Mouse (Mus musculus) WW6 (cell line): ENCODE data around the gene Egfl7.

Source experiments
- DNase-seq: peaks from one replicate; pipeline ENCODE4 v3.0.0-alpha.2; 2013; ENCODE audit warnings: low read depth, low spot score

Egfl7 gene

DNA sequence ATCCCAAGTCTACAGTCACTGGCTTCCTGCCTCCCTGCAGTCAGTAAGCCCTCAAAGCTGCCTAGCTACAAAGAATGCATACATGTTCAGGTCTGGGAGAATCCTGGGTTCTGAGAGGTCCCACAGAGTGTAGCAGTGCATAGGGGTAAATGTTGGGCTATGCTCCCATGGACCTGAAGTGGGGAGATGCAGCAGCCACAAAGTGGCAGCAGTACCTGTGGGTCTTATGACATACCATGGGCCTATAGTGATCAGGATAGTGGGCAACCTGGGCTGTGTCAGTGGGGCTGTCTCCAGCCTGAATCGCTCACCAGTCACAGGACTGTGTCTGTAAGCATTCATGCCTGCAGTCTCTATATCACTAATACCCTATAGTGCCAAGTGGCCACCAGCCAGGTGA lies at the start of gene Egfl7:
Egfl7 (plus strand) TSS at position 301 of the 400 bp plus-strand sequence.
- no peak for DNase-seq

DNA sequence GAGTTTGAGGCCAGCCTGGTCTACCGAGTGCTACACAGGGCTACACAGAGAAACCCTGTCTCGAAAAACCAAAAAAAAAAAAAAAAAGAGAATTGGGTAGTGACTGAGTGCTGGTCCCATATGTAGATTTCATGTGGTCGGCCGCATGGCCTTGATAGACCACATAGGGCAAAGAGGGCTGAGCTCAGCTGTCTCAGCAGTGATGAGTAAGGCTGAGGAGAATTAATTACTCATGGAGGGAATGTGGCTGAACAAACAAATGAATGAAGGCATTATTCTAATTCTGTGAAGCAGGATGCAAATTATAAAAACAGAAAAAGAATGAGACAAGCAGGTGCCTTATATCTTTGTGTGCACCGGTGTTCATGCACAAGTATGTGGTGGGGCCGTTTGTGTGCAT lies 48.0 kb upstream of the Egfl7 start:
- no peak for DNase-seq

- DNase-seq: no peak
Observed at GRCm38 (mm10) chr2:26533249-26533648, 46.6 kb upstream of the Egfl7 start.

GRCm38 (mm10) chr2:26534161-26534560 lies 45.7 kb upstream of the Egfl7 start:
- no peak for DNase-seq

DNA sequence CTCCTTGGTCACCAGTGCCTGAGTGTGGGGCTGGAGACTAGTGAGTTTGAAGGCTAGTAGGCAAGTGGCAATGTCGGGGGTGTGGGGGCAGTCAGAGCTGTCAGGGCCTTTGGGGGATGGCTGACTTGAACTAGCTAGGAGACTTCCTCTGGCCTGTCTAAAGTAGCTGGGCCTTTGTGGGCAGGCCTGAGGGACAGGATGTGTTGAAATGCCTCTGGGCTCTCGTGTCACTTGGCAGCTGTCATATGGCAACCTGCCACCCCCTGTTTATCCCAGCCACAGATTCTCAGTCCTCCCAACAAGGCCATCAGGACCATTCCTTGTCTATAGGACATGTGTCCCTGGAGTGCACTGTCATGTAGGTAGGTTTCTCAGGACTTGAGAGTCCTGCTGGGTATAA lies 45.2 kb upstream of the Egfl7 start:
- DNase-seq: no peak

GRCm38 (mm10) chr2:26535517-26536045 lies 44.2 kb upstream of the Egfl7 start:
- no peak for DNase-seq

GRCm38 (mm10) chr2:26539516-26539915 lies 40.3 kb upstream of the Egfl7 start:
- DNase-seq: no peak

GRCm38 (mm10) chr2:26540721-26541120 lies 39.1 kb upstream of the Egfl7 start:
- DNase-seq: no peak

- no peak for DNase-seq
Observed at GRCm38 (mm10) chr2:26541258-26541910, 38.4 kb upstream of the Egfl7 start.

- no peak for DNase-seq
Observed at GRCm38 (mm10) chr2:26543155-26543554, 36.7 kb upstream of the Egfl7 start.

DNA sequence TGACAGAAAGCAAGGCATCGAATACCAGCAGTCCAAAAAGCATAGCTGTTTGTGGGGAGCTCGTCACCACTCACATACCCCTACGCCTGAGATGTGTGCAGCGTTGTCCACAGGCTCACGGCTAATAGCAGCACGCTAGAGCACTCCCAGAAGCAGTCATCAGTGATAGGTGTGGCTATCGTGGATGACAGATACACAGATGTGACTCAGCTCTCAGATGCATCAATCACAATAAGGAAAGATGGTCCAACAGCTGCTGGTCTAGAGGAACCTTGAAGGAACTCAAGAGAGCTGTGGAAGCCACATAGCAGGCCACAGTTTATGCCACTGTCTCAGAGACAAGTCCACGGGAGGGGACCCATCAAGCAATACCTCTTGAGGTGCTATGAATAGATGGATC lies 36.0 kb upstream of the Egfl7 start:
- DNase-seq: no peak

GRCm38 (mm10) chr2:26544265-26544664 lies 35.5 kb upstream of the Egfl7 start:
- DNase-seq: no peak

- no peak for DNase-seq
Observed at GRCm38 (mm10) chr2:26547481-26547880, 32.3 kb upstream of the Egfl7 start.

DNA sequence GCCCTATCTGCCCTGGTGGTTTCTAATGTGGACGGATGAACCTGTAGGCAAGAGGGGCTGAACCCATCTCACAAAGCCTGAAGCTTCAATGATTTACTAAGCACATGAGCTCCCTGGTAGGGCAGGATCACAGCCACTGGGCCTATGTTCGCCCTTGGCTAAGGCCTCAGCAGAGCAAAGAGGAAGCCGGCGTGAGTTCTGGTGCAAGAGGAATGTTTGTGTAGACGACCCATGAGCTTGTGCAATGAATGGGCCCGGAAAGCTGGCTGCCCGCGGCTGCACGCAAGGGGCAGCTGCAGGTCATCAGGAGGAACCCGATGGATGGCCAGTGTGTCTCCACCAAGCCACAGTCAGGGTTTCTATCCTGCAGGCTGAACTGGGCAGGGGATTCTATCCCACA lies 30.0 kb upstream of the Egfl7 start:
- DNase-seq: no peak

GRCm38 (mm10) chr2:26550205-26550604 lies 29.6 kb upstream of the Egfl7 start:
- no peak for DNase-seq

DNA sequence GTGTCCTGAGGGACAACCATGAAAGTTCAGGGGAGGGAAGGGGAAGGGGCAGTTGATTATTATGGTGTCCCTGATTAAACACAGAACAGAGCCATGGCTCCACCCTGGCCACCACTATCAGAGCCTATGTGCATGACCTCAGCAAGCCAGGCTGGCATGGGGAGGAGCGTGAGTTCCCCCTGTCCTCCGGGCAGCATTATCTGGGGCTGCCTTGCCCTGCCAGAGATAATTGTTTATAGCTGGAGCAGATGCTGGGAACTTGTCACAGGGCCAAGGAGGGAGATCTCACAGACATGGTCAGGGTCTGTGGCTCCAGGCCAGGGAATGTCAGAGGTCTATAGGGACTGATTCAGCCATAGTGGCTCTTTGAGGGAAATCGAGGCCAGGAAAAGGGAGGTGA lies 29.0 kb upstream of the Egfl7 start:
- no peak for DNase-seq

DNA sequence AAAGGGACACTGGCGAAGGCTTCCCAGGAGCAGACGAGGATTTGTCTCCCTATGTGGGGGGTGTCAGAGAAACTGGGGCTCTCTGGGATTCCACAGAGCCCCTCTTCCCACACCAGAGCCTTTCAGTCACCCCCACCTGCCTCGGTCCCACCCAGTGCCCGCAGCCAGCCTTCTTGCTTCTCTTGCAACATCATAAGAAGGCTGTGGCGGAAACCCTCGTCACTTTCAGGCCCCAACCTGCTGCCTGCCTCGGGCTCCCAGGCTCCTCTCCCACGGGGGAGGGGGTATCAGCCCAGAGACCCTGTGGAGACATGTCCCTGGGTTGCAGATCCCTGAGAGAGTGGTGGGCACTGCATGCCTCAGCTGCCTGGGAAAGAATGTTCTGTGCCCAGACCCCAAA lies 28.4 kb upstream of the Egfl7 start:
- DNase-seq: no peak

GRCm38 (mm10) chr2:26552066-26552465 lies 27.7 kb upstream of the Egfl7 start:
- DNase-seq: no peak

DNA sequence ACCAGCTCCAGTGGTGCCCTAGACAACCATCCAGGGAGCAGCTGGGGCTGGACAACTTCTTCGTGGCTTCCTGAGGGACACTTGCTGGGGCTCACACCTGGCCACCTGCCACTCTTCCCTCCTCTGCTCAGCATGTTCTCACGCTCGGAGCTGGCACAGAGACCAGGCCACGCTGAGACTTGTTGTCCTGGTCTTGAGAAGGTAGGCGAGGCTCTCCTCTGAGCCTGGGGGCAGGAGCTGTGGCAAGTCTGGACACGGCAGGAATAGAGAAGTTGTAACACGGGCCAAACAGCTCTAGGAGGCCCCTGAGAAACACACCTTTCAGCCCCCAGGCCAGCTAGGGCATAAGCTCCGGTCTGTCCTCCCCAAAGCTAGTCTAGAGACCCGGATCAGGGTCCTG lies 25.9 kb upstream of the Egfl7 start:
- no peak for DNase-seq

DNA sequence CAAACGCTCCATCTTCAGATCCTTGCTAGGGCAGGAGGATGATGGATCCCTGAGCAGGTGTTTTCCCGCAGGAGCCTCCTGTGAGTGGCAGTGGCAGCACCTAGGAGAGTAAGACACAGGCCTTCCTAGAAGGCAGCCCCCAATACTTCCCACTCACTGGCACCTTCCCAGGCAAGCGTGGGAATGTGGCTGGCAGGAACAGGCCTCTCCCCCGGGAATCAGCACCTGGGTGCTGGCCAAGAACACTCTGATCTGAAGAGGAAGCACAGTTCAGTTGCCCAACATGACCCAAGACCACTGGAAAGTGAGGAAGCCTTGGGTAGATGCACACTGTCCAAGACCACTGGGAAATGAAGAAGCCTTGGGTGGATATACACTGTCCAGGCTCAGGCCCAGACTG lies 24.7 kb upstream of the Egfl7 start:
- no peak for DNase-seq

GRCm38 (mm10) chr2:26556535-26556993 lies 23.2 kb upstream of the Egfl7 start:
- DNase-seq: no peak

- DNase-seq: no peak
Observed at GRCm38 (mm10) chr2:26560506-26560905, 19.3 kb upstream of the Egfl7 start.

DNA sequence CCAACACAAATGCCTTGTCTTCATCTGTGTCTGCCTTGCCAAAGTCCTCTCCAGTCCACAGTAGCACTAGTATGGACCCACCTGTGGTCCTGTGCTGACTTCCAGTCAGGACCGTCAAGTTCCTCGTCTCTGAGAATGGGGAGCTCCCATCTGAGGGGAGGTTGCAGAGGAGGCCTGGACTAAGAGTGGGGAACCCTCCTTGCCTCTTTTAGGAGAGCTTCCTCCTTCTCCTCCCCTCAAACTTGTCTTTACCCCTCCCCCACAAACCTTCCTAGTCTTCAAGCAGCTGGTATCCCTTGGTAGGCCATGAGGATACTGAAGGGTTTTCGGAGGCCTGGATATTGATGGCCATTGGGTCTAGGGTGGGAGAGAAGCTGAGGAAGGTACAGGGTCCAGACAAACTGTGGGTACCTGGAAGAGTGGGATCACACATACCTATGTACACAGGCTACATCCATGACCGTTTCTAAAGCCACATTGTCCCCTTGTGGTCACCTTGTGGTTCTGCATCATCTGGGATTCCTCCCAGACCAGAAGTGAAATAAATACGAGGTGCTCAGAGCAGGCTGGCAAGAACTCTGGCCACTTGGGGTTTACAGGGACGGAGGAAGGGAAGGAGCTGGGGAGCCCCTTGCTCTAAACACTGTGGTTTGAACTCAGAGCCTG lies 18.3 kb upstream of the Egfl7 start:
- no peak for DNase-seq
